Mouse (Mus musculus) liver, embryonic 14.5 days (tissue): ENCODE data around the gene Aldh1l1.
A peak's percentile ranks its signal among the peaks of the same experiment; 100 is the strongest.

Experiments
- CTCF ChIP-seq: IDR thresholded peaks from 2 replicates; pipeline ENCODE4 v1.5.1; 2016; ENCODE audit warnings: antibody characterized with exemption, low read depth, control low read depth
- EP300 ChIP-seq: IDR thresholded peaks from 2 replicates; pipeline ENCODE4 v1.6.1; 2016; ENCODE audit warnings: antibody characterized with exemption, low read depth

DNA sequence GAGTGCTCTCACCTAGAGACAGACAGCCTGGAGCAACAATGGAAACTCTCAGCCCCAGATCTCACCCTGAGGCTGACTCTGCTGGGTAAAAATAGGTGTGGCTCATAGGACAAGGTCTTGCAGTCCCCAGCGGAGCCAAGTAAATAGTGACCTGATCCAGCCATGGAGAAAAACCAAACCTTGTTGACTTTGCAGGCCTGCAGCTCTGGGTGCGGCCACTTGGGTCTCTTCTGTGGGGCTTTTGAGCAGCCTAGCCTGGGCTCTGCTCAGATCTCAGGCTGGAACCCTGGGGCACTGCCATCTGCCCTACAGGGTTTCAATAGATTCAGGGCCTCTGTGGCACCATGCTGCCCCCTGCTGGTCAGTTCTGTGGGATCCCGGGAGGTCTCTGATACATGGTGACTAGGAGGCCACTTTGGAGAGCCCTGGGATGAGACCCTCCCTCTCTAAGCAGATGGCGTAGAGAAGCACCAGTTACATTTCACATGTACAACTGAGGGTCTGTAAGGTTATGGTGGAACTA is 28.7 kb downstream of the Aldh1l1 start:
- TF ChIP-seq CTCF: peak; percentile 87
- TF ChIP-seq EP300: no peak
